Mouse (Mus musculus): ENCODE results near the gene Plekha7. TPM values are rescaled to one million over a fixed set of nuclear protein-coding genes. Genes with fewer than 3 reads are reported as not detected.

Plekha7 gene
- polyA plus RNA-seq, 1 experiment = 38.2 TPM

DNA sequence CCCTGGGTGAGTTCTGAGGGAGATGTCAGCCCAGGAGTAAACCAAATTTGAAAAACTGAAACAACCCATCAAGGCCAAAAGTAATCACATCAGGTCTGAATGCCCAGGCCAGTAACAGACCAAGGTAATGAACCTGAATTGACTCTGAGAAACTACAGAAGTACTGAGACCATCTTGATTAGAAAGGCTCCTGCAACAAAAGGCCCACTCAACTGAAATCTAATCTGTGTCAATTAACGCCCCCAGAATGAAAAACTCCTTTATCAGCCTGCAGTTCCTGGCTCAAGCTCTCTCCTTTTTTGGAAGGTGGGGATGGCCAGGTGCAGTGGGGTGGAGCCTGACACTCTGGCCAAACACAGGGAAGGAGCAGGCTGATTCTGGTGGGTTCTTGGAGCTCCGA is 45.7 kb downstream of the Plekha7 start:
- Histone ChIP-seq H3K4me1 (ENCODE audit: control insufficient read depth, insufficient read depth, insufficient read length, low read length) (peaks cover 12% of the 10 kb centered on the region; the same call in 1 of the 2 replicates), H3K27ac (ENCODE audit: insufficient read depth, low read depth, low read length) (no peak overlapping the region), H3K4me3 (ENCODE audit: low read depth, low read length) (no peak overlapping the region), H3K36me3 (ENCODE audit: control insufficient read depth, insufficient read depth, low read length) (no peaks in the 10 kb centered on the region), H3K27me3 (ENCODE audit: control insufficient read depth, insufficient read depth, low read length) (no peaks in the 10 kb centered on the region)
- TF ChIP-seq CTCF (IDR thresholded peaks at IDR 0.05; ENCODE audit: extremely low read depth, insufficient read length, insufficient replicate concordance, low read depth, low read length) = no peak
- TF ChIP-seq POLR2A (IDR thresholded peaks at IDR 0.05; ENCODE audit: low read depth, low read length) = no peak
- WGBS = 28% methylated on average over 2 of the region's 2 CpGs

DNA sequence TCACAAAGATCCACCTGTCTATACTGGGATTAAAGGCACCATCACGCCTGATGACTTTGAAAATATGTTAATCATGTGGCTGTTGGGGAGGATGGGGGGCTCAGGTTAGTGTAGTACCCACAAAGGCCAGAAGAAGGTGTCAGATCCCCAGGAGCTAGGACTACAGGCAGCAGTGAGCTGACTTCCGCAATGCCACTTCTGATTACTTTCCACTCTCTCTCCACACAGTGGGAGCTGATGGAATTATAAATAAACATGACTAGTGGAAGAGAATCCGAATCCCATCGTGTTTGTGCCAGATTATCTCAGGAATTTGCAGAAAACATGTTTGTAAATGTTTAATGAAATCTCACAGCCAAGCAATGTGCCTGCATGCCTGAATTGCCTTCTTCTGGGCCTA is 46.1 kb downstream of the Plekha7 start:
- Histone ChIP-seq H3K4me1 (ENCODE audit: control insufficient read depth, insufficient read depth, insufficient read length, low read length) (peaks cover 12% of the 10 kb centered on the region; the same call in 1 of the 2 replicates), H3K27ac (ENCODE audit: insufficient read depth, low read depth, low read length) (no peak overlapping the region)
- TF ChIP-seq POLR2A (IDR thresholded peaks at IDR 0.05; ENCODE audit: low read depth, low read length) (no peak), CTCF (IDR thresholded peaks at IDR 0.05; ENCODE audit: extremely low read depth, insufficient read length, insufficient replicate concordance, low read depth, low read length) (0 out of 2 replicates have a peak, but pooled peaks have one; percentile 15)

DNA sequence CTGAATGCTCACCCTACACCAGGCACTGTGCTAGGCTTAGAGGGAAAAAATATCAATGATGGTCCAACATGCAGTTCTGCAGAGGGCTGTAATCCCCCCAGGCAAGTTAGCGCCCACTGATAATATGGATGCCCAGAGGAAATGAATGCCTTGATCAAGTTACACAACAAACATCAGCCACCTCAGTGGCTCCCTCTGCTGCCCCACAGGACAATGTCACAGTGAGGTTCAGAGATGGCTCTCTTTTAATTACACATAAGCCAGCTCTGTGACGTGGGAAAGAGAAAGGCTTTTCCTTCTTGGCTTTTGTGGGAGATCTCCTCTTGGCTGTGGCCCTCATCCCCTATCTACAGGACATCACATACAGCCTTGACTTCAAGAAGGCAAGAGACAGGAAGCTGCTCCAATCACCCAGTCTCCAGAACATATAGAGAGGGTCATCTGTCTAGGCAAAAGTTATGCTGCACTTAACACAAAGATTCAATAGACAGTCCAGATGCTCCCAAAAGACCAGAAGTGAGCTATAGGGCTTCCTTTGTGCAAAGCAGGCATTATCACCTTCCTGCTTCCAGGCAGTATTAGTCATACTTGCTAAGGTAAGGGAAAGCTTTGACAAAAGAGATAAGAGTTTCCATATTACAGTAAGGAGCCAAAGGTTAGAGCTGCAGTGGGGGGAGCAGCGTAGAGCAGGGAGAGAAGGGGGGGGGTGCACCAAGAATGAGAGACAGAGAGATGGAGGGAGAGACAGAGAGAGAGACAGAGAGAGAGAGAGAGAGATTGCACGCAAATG is 47.2 kb downstream of the Plekha7 start:
- Histone ChIP-seq H3K27me3 (ENCODE audit: control insufficient read depth, insufficient read depth, low read length) (no peaks in the 10 kb centered on the region), H3K4me3 (ENCODE audit: low read depth, low read length) (no peak overlapping the region), H3K27ac (ENCODE audit: insufficient read depth, low read depth, low read length) (peak overlapping the region; percentile 69), H3K36me3 (ENCODE audit: control insufficient read depth, insufficient read depth, low read length) (no peaks in the 10 kb centered on the region), H3K4me1 (ENCODE audit: control insufficient read depth, insufficient read depth, insufficient read length, low read length) (peaks cover 12% of the 10 kb centered on the region; the same call in 1 of the 2 replicates)
- 49% methylated on average over 4 of the region's 4 CpGs for WGBS
- peak; percentile 33; the same call in 1 of the 2 replicates for TF ChIP-seq CTCF (IDR thresholded peaks at IDR 0.05; ENCODE audit: extremely low read depth, insufficient read length, insufficient replicate concordance, low read depth, low read length)
- no peak for TF ChIP-seq POLR2A (IDR thresholded peaks at IDR 0.05; ENCODE audit: low read depth, low read length)

More for the DNA sequence above, 46.1 kb downstream of the Plekha7 start:
- WGBS = 53% methylated on average over 4 of the region's 4 CpGs
- no peak overlapping the region for H3K4me3 ChIP-seq (ENCODE audit: low read depth, low read length)
- H3K36me3 ChIP-seq (ENCODE audit: control insufficient read depth, insufficient read depth, low read length) = no peaks in the 10 kb centered on the region
- no peaks in the 10 kb centered on the region for H3K27me3 ChIP-seq (ENCODE audit: control insufficient read depth, insufficient read depth, low read length)

DNA sequence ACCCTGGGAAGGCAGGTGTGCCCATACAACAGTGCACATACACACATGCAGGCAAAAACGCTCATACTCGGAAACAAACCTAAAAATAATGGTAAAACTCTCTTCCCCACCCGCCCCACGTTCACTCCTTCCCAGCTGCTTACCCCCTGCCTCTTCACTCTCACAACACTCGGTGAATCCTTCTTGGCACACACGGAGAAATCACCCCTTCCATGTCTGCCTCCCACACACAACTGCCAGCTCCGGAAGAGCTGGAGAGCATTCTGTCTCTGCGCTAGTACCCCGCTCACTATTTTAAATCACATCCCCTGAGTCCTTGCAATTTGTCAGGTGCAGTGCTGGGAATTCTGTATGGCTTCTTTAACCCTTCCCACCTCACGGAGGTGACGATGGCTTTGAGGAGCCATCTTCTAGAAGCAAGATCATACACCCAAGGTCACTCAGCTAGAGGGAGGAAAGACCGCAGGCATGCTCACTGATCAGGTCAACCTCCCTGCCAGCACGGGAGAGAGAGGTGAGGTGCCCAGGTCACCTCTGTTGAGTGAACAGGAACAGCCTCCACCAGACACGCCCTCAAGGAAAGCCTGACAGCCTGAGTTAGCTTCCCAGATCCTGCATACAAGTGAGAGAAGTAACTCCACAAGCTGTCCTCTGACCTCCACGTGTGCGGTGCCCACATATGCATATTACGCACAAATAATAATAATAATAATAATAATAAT is 49.6 kb downstream of the Plekha7 start:
- no peak overlapping the region for H3K4me3 ChIP-seq (ENCODE audit: low read depth, low read length)
- 81% methylated on average over 17 of the region's 17 CpGs for WGBS
- no peak overlapping the region for H3K27ac ChIP-seq (ENCODE audit: insufficient read depth, low read depth, low read length)
- TF ChIP-seq POLR2A (IDR thresholded peaks at IDR 0.05; ENCODE audit: low read depth, low read length) = no peak
- TF ChIP-seq CTCF (IDR thresholded peaks at IDR 0.05; ENCODE audit: extremely low read depth, insufficient read length, insufficient replicate concordance, low read depth, low read length) = no peak
- no peaks in the 10 kb centered on the region for H3K27me3 ChIP-seq (ENCODE audit: control insufficient read depth, insufficient read depth, low read length)
- H3K36me3 ChIP-seq (ENCODE audit: control insufficient read depth, insufficient read depth, low read length) = no peaks in the 10 kb centered on the region
- peaks cover 15% of the 10 kb centered on the region; the same call in 1 of the 2 replicates for H3K4me1 ChIP-seq (ENCODE audit: control insufficient read depth, insufficient read depth, insufficient read length, low read length)

DNA sequence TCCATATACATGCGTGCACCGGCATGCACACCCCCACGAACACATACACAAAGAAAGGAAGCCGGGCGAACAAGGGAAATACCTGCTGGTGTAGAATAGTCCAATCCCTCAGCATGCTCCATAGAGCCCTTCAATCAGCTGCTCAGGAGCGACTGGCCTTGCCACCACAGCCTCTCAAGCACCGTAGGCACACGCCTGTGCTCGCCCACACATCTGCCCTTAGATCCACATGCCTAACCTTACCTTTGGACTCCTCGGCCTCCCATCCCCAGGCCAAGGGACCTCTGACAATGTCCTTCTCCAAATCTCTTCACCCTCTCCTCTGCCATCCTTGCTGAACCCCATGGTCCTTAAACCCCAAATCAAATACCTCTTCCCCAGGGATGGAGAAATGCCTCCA is 50.2 kb downstream of the Plekha7 start:
- H3K27me3 ChIP-seq (ENCODE audit: control insufficient read depth, insufficient read depth, low read length) = no peaks in the 10 kb centered on the region
- WGBS = 89% methylated on average over 10 of the region's 10 CpGs
- TF ChIP-seq POLR2A (IDR thresholded peaks at IDR 0.05; ENCODE audit: low read depth, low read length) = no peak
- TF ChIP-seq CTCF (IDR thresholded peaks at IDR 0.05; ENCODE audit: extremely low read depth, insufficient read length, insufficient replicate concordance, low read depth, low read length) = no peak
- H3K4me3 ChIP-seq (ENCODE audit: low read depth, low read length) = no peak overlapping the region
- H3K36me3 ChIP-seq (ENCODE audit: control insufficient read depth, insufficient read depth, low read length) = no peaks in the 10 kb centered on the region
- peaks cover 15% of the 10 kb centered on the region; the same call in 1 of the 2 replicates for H3K4me1 ChIP-seq (ENCODE audit: control insufficient read depth, insufficient read depth, insufficient read length, low read length)
- H3K27ac ChIP-seq (ENCODE audit: insufficient read depth, low read depth, low read length) = no peak overlapping the region

DNA sequence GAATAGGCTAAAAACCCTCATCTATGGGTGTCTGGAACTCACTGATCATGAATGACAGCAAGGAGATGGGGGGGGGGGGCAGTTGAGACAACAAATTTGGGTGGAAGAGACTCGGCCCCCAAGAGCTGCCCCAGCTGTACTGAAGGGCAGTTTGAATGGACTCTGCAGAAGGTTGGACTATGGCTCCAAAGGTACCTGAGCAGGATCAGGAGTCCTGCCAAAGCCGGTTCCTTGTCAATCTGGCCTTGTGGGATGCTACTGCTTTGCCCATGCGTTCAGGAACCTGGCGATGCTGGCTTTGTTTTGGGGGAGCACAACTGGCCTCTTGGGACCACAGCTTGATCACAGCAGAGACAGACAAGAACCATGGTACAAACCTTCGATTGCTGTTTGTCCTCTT is 52.5 kb downstream of the Plekha7 start:
- no peak overlapping the region for H3K4me3 ChIP-seq (ENCODE audit: low read depth, low read length)
- no peaks in the 10 kb centered on the region; the same call in 1 of the 2 replicates for H3K36me3 ChIP-seq (ENCODE audit: control insufficient read depth, insufficient read depth, low read length)
- H3K4me1 ChIP-seq (ENCODE audit: control insufficient read depth, insufficient read depth, insufficient read length, low read length) = peaks cover 10% of the 10 kb centered on the region; the same call in 1 of the 2 replicates
- 77% methylated on average over 5 of the region's 5 CpGs for WGBS
- TF ChIP-seq POLR2A (IDR thresholded peaks at IDR 0.05; ENCODE audit: low read depth, low read length) = no peak
- TF ChIP-seq CTCF (IDR thresholded peaks at IDR 0.05; ENCODE audit: extremely low read depth, insufficient read length, insufficient replicate concordance, low read depth, low read length) = no peak
- no peaks in the 10 kb centered on the region for H3K27me3 ChIP-seq (ENCODE audit: control insufficient read depth, insufficient read depth, low read length)
- H3K27ac ChIP-seq (ENCODE audit: insufficient read depth, low read depth, low read length) = no peak overlapping the region

DNA sequence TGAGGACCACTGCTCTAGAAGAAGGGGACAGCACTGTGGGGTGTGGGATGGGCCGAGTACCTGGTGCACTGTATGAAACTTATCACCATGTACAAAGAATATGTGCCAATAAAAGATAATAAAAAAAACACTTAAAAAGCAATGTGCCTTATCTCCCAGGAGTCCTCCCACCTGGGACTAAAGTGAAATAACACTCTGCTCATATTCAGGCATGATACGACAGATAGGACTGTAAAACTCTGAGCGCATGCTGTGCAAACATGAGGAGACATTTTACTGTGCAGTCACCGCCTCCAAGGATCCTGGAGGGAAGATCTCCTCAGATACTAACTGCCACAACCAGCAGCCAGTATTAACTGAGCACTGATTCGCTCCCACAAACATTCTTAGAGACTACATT is 53.5 kb downstream of the Plekha7 start:
- TF ChIP-seq CTCF (IDR thresholded peaks at IDR 0.05; ENCODE audit: extremely low read depth, insufficient read length, insufficient replicate concordance, low read depth, low read length) (no peak), POLR2A (IDR thresholded peaks at IDR 0.05; ENCODE audit: low read depth, low read length) (no peak)
- WGBS = 35% methylated on average over 5 of the region's 5 CpGs
- no peaks in the 10 kb centered on the region for H3K27me3 ChIP-seq (ENCODE audit: control insufficient read depth, insufficient read depth, low read length)
- H3K36me3 ChIP-seq (ENCODE audit: control insufficient read depth, insufficient read depth, low read length) = no peaks in the 10 kb centered on the region; the same call in 1 of the 2 replicates
- H3K4me3 ChIP-seq (ENCODE audit: low read depth, low read length) = no peak overlapping the region
- peaks cover 7% of the 10 kb centered on the region; the same call in 1 of the 2 replicates for H3K4me1 ChIP-seq (ENCODE audit: control insufficient read depth, insufficient read depth, insufficient read length, low read length)
- H3K27ac ChIP-seq (ENCODE audit: insufficient read depth, low read depth, low read length) = no peak overlapping the region

Measured in small intestine, adult 2 months (tissue).